Mouse (Mus musculus) WW6 (cell line): ENCODE results near the gene Olfr599.
"Not testable (repeated sequence)": the region's sequence is repeated elsewhere in the genome, so short reads cannot be mapped to it uniquely, and the experiment has no call there.

Experiments used
- DNase-seq: peaks from one replicate; pipeline ENCODE4 v3.0.0-alpha.2; 2013; ENCODE audit warnings: low read depth, low spot score

The Olfr599 gene

DNA sequence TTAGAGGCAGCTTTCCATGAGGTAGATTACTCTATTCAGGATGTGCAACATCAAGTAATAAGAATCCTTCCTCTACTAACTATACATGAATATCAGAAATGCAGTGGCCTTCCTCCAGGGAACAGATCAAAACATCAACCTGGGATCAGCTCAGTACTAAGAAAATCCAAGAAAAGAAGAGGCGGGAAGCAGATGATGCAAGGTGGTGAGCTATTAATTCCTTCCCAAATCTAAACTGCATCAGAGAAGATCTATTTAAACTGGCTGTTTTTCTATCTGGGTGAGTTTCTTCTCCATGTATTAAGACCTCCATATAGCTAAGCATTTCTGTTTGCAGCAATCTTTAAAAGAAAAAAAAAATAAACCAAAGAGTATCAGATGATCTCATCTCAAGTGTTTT lies at the start of gene Olfr599:
TSS of gene Olfr599 (plus strand) at position 301 of the 400 bp plus-strand sequence.
- DNase-seq, result no peak

GRCm38 (mm10) chr7:103305348-103305747 lies 30.4 kb upstream of the Olfr599 start, which contains the start of gene Olfr596:
TSS of gene Olfr596 (plus strand) at chr7:103305648.
- not testable (repeated sequence) for DNase-seq

DNA sequence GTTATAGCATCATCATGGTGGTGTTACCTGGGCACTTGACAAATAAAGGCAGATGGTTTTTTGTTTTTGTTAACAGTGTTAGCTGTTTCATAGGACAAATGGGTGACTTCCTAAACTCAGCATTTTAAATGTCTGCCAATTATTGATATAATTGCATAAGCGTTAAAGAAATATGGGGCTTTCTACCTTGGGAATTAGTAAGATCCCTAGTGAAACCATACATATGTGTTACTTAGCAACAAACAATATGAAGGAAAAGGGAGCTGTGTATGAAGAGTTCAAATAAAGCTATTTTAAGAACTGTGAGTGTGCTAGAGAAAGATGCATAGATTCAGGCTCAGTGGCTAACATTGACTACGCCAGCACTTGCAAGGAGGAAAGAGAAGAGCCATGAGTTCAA lies 19.7 kb upstream of the Olfr599 start, which contains the start of gene Olfr597:
TSS of gene Olfr597 (plus strand) at position 301 of the 400 bp plus-strand sequence.
- not testable (repeated sequence) for DNase-seq

DNA sequence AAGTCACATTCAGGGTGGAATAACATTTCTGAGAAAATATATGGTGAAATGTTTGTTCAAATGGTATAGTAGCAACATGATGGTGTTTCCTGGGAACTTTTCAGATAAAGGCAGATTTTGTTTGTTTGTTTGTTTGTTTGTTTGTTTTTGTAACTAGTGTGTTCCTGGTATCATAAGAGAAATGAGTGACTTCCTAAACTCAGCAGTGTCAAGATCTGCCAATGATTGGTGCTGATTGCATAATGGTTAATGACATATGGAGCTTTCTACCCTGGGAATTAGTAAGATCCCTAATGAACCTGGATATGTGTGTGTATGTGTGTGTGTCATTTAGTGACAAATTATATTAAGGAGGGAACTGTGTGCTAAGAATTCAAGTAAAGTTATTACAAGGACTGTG lies 12.4 kb upstream of the Olfr599 start, which contains the start of gene Olfr598:
TSS of gene Olfr598 (plus strand) at position 301 of the 400 bp plus-strand sequence.
- DNase-seq, result no peak

DNA sequence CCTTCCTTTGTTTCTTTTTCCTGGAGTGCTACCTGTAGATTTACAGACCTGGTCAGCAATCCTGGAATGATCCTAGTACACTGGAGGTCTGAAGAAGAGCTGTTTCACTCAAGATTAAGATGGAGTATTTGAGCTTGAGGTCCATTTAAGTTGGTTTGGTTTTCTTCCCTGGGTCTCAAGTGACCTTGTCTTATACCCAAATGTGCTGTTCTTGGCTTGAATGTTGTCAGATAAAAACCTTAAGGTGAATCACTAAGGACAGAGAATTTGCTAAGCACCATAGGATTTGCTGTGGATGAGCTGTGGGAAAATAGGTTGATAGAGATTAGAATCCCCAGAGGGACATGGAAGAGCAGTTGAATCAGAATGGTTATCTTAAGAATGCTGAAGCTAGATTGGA lies 13.9 kb downstream of the Olfr599 start, which contains the start of gene Olfr600:
TSS of gene Olfr600 (minus strand) at position 101 of the 400 bp plus-strand sequence.
- DNase-seq, result no peak

GRCm38 (mm10) chr7:103362555-103362954 lies 26.8 kb downstream of the Olfr599 start, which contains the start of gene Olfr601:
TSS of gene Olfr601 (minus strand) at chr7:103362655.
- DNase-seq, result no peak

DNA sequence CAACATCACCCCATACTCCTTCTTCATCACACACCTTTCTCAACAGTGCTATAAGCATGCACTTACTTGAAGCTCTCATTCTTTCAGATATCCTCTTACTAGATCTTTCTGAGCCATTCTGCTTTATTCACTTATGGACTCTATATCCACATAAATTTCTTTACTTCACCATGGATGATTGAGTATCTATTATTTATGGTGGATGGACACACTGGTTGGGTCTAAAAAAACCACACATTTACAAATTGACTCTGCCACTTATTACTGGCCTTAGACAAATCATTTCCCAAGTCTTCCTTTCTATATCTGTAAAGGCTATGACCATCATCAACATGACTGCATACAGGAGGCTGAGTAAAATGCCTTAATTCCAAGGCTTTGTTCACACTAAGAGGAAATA lies 50.4 kb downstream of the Olfr599 start, which contains the start of gene Olfr603:
TSS of gene Olfr603 (minus strand) at position 101 of the 400 bp plus-strand sequence.
- no peak for DNase-seq
